Comparison of ENCODE assay signal across 27 mouse cellular contexts in genomic region chr4:67539466-67539865, GRCm38 (mm10).
DNase-seq lines count a peak whose midpoint lies in the region; ATAC-seq and TF ChIP-seq lines count a peak whose summit lies in the region.
"Had no signal": no experiment of that assay in that cellular context is flagged by ENCODE, and none has a peak within 500 bp of the region (broad histone marks: within the 10 kb centered on the region; RNA-seq: fewer than 3 reads in every experiment).

No protein-coding gene starts in this region.

- TF ChIP-seq CTCF in hindbrain, postnatal 0 days (IDR thresholded peaks at IDR 0.05; ENCODE audit: low read depth) = no peak

- no peak overlapping the region for H3K4me2 ChIP-seq in embryonic facial prominence, embryonic 14.5 days (ENCODE audit: low read depth, low read length)
- H3K4me2 ChIP-seq in neural tube, embryonic 13.5 days = no peak overlapping the region
- no peak overlapping the region for H3K4me2 ChIP-seq in hindbrain, postnatal 0 days (ENCODE audit: low read depth, low read length)
- H3K4me2 ChIP-seq: embryonic facial prominence, embryonic 13.5 days; heart, embryonic 11.5 days; hindbrain, embryonic 12.5 days; limb, embryonic 13.5 days; liver, embryonic 11.5 days had no signal

- WGBS in embryonic facial prominence, embryonic 14.5 days = 59% methylated on average over 5 of the region's 5 CpGs
- 78% methylated on average over 5 of the region's 5 CpGs for WGBS in embryonic facial prominence, embryonic 10.5 days
- 44% methylated on average over 5 of the region's 5 CpGs for WGBS in neural tube, embryonic 13.5 days
- 74% methylated on average over 5 of the region's 5 CpGs for WGBS in hindbrain, postnatal 0 days

- H3K36me3 ChIP-seq in embryonic facial prominence, embryonic 14.5 days (ENCODE audit: control insufficient read depth, insufficient read depth, low read length) = no peaks in the 10 kb centered on the region
- H3K36me3 ChIP-seq in embryonic facial prominence, embryonic 10.5 days (replicated peaks) = no peaks in the 10 kb centered on the region
- no peaks in the 10 kb centered on the region for H3K36me3 ChIP-seq in neural tube, embryonic 13.5 days
- no peaks in the 10 kb centered on the region for H3K36me3 ChIP-seq in hindbrain, postnatal 0 days (ENCODE audit: insufficient read depth, low read length)
- H3K36me3 ChIP-seq: embryonic facial prominence, embryonic 13.5 days; hindbrain, embryonic 12.5 days; limb, embryonic 13.5 days had no signal

- no peaks in the 10 kb centered on the region for H3K4me1 ChIP-seq in embryonic facial prominence, embryonic 14.5 days (ENCODE audit: control insufficient read depth, insufficient read depth, low read length)
- no peaks in the 10 kb centered on the region for H3K4me1 ChIP-seq in embryonic facial prominence, embryonic 10.5 days
- H3K4me1 ChIP-seq in neural tube, embryonic 13.5 days (replicated peaks) = no peaks in the 10 kb centered on the region; the same call in 1 of the 2 replicates
- H3K4me1 ChIP-seq in hindbrain, postnatal 0 days (ENCODE audit: insufficient read depth, low read length) = no peaks in the 10 kb centered on the region
- H3K4me1 ChIP-seq: embryonic facial prominence, embryonic 13.5 days; hindbrain, embryonic 12.5 days; limb, embryonic 13.5 days had no signal

- no peak for ATAC-seq in embryonic facial prominence, embryonic 14.5 days (ENCODE audit: low read depth)
- peak; percentile 72 for ATAC-seq in neural tube, embryonic 13.5 days (ENCODE audit: low read depth)
- ATAC-seq in hindbrain, postnatal 0 days = no peak
- ATAC-seq: CD4-positive, CD25-positive, alpha-beta regulatory T cell, adult 4 months; forebrain, embryonic 16.5 days; intestine, embryonic 16.5 days had no signal

- no peaks in the 10 kb centered on the region for H3K27me3 ChIP-seq in embryonic facial prominence, embryonic 14.5 days (replicated peaks; ENCODE audit: control insufficient read depth, insufficient read depth, low read length)
- no peaks in the 10 kb centered on the region for H3K27me3 ChIP-seq in embryonic facial prominence, embryonic 10.5 days (replicated peaks; ENCODE audit: low read depth, poor library complexity, severe bottlenecking)
- H3K27me3 ChIP-seq in neural tube, embryonic 13.5 days = no peaks in the 10 kb centered on the region
- no peaks in the 10 kb centered on the region for H3K27me3 ChIP-seq in hindbrain, postnatal 0 days (ENCODE audit: insufficient read depth, low read length)
- H3K27me3 ChIP-seq: embryonic facial prominence, embryonic 13.5 days; hindbrain, embryonic 12.5 days; limb, embryonic 13.5 days had no signal

- DNase-seq in embryonic facial prominence, embryonic 14.5 days (ENCODE audit: low spot score) = peak; percentile 10
- DNase-seq in embryonic facial prominence, embryonic 10.5 days (ENCODE audit: low spot score) = no peak
- peak; percentile 3 for DNase-seq in kidney, postnatal 10 days
- no peak for DNase-seq in kidney, postnatal 36 days
- DNase-seq in neural tube, embryonic 10.5 days (ENCODE audit: extremely low spot score, low spot score) = no peak
- DNase-seq in hindbrain, postnatal 0 days (ENCODE audit: low spot score) = no peak
- DNase-seq: adrenal gland, postnatal 36 days; cerebellum, adult 18-20 months; cerebellum, postnatal 10 days; gastrocnemius, adult 2 months; gastrocnemius, postnatal 36 days; heart, adult 18-20 months; heart, postnatal 36 days; midbrain, embryonic 14.5 days; thymus, adult 2 months; thymus, postnatal 36 days had no signal

- no peak overlapping the region for H3K27ac ChIP-seq in embryonic facial prominence, embryonic 14.5 days (replicated peaks; ENCODE audit: low read depth, low read length)
- H3K27ac ChIP-seq in embryonic facial prominence, embryonic 10.5 days (replicated peaks) = no peak overlapping the region
- no peak overlapping the region; the same call in 1 of the 2 replicates for H3K27ac ChIP-seq in neural tube, embryonic 13.5 days (replicated peaks)
- no peak overlapping the region for H3K27ac ChIP-seq in hindbrain, postnatal 0 days
- H3K27ac ChIP-seq: embryonic facial prominence, embryonic 13.5 days; gastrocnemius, adult 2 months; hindbrain, embryonic 12.5 days; limb, embryonic 13.5 days; macrophage had no signal

- no peak overlapping the region for H3K9ac ChIP-seq in embryonic facial prominence, embryonic 14.5 days (ENCODE audit: low read depth, low read length)
- H3K9ac ChIP-seq in neural tube, embryonic 13.5 days = no peak overlapping the region
- H3K9ac ChIP-seq in hindbrain, postnatal 0 days (replicated peaks; ENCODE audit: low read length) = no peak overlapping the region
- H3K9ac ChIP-seq: embryonic facial prominence, embryonic 13.5 days; hindbrain, embryonic 12.5 days; limb, embryonic 13.5 days had no signal

- no peaks in the 10 kb centered on the region for H3K9me3 ChIP-seq in embryonic facial prominence, embryonic 14.5 days (ENCODE audit: control insufficient read depth, low read length)
- no peaks in the 10 kb centered on the region for H3K9me3 ChIP-seq in embryonic facial prominence, embryonic 10.5 days
- H3K9me3 ChIP-seq in neural tube, embryonic 13.5 days = no peaks in the 10 kb centered on the region
- no peaks in the 10 kb centered on the region for H3K9me3 ChIP-seq in hindbrain, postnatal 0 days (ENCODE audit: low read length)
- H3K9me3 ChIP-seq: embryonic facial prominence, embryonic 13.5 days; hindbrain, embryonic 12.5 days; limb, embryonic 13.5 days had no signal

- no peak overlapping the region for H3K4me3 ChIP-seq in embryonic facial prominence, embryonic 14.5 days (ENCODE audit: low read depth, low read length)
- no peak overlapping the region for H3K4me3 ChIP-seq in embryonic facial prominence, embryonic 10.5 days
- no peak overlapping the region for H3K4me3 ChIP-seq in neural tube, embryonic 13.5 days
- H3K4me3 ChIP-seq in hindbrain, postnatal 0 days (ENCODE audit: low read length) = no peak overlapping the region
- H3K4me3 ChIP-seq: embryonic facial prominence, embryonic 13.5 days; erythroblast, embryonic 14.5 days; gastrocnemius, adult 2 months; hindbrain, embryonic 12.5 days; limb, embryonic 13.5 days had no signal

Comparison
In these comparisons a context has a peak if more than half of its experiments do, and no peak if none do; other contexts are left out.
1. DNase-seq: peak in embryonic facial prominence, embryonic 14.5 days (single experiment) and kidney, postnatal 10 days (single experiment); none in embryonic facial prominence, embryonic 10.5 days (single experiment), kidney, postnatal 36 days (0 of 2), neural tube, embryonic 10.5 days (single experiment) and hindbrain, postnatal 0 days (single experiment).